Mouse (Mus musculus): ENCODE results near the gene Morc1. TPM values are rescaled to one million over a fixed set of nuclear protein-coding genes. Genes with fewer than 3 reads are reported as not detected.

Morc1 gene
- 0.16 and 0.20 TPM in 2 replicates for polyA plus RNA-seq (2015; fragmentation: Nextera tagmentation; extraction: Ambion mirVana)

- Histone ChIP-seq H3K9ac (no peak within 1 kb of the TSS), H3K27ac (replicated peaks) (no peak within 1 kb of the TSS), H3K27me3 (no peaks in the 10 kb centered on the region), H3K4me1 (replicated peaks) (no peaks in the 10 kb centered on the region), H3K9me3 (no peaks in the 10 kb centered on the region), H3K36me3 (no peaks in the 10 kb centered on the region), H3K4me2 (no peak within 1 kb of the TSS), H3K4me3 (no peak within 1 kb of the TSS)
- WGBS, result 91% methylated on average over 15 of the region's 15 CpGs
- ATAC-seq (ENCODE audit: low FRiP score, low read depth), result no peak
Observed at GRCm38 (mm10) chr16:48431027-48431426, at the start of gene Morc1. Gene Morc1 (plus strand): TSS chr16:48431237.

GRCm38 (mm10) chr16:48383582-48384257 is 47.3 kb upstream of the Morc1 start:
- no peaks in the 10 kb centered on the region for H3K9me3 ChIP-seq
- no peak overlapping the region for H3K4me2 ChIP-seq
- no peak overlapping the region for H3K4me3 ChIP-seq
- ATAC-seq (ENCODE audit: low FRiP score, low read depth), result no peak
- H3K27me3 ChIP-seq, result no peaks in the 10 kb centered on the region
- no peak overlapping the region for H3K9ac ChIP-seq
- 80% methylated on average over 3 of the region's 3 CpGs for WGBS
- no peak overlapping the region for H3K27ac ChIP-seq (replicated peaks)
- H3K36me3 ChIP-seq, result no peaks in the 10 kb centered on the region
- no peaks in the 10 kb centered on the region for H3K4me1 ChIP-seq (replicated peaks)

- H3K9ac ChIP-seq, result no peak overlapping the region
- no peaks in the 10 kb centered on the region for H3K27me3 ChIP-seq
- no peaks in the 10 kb centered on the region for H3K36me3 ChIP-seq
- H3K4me3 ChIP-seq, result no peak overlapping the region
- no peaks in the 10 kb centered on the region for H3K4me1 ChIP-seq (replicated peaks)
- 86% methylated on average over 2 of the region's 2 CpGs for WGBS
- no peaks in the 10 kb centered on the region for H3K9me3 ChIP-seq
- H3K27ac ChIP-seq (replicated peaks), result no peak overlapping the region
- no peak overlapping the region for H3K4me2 ChIP-seq
- ATAC-seq (ENCODE audit: low FRiP score, low read depth), result no peak
Observed at GRCm38 (mm10) chr16:48386982-48387381, 44.1 kb upstream of the Morc1 start.

- WGBS, result 95% methylated on average over 2 of the region's 2 CpGs
- Histone ChIP-seq H3K4me2 (no peak overlapping the region), H3K36me3 (no peaks in the 10 kb centered on the region), H3K9ac (no peak overlapping the region), H3K9me3 (no peaks in the 10 kb centered on the region), H3K4me3 (no peak overlapping the region), H3K27ac (replicated peaks) (no peak overlapping the region), H3K27me3 (no peaks in the 10 kb centered on the region), H3K4me1 (replicated peaks) (no peaks in the 10 kb centered on the region)
- no peak for ATAC-seq (ENCODE audit: low FRiP score, low read depth)
Observed at GRCm38 (mm10) chr16:48395278-48395677, 35.8 kb upstream of the Morc1 start.

GRCm38 (mm10) chr16:48402963-48403362 is 28.1 kb upstream of the Morc1 start:
- H3K9me3 ChIP-seq, result no peaks in the 10 kb centered on the region
- H3K4me2 ChIP-seq, result no peak overlapping the region
- no peak overlapping the region for H3K9ac ChIP-seq
- H3K27ac ChIP-seq (replicated peaks), result no peak overlapping the region
- H3K4me1 ChIP-seq (replicated peaks), result no peaks in the 10 kb centered on the region
- H3K4me3 ChIP-seq, result no peak overlapping the region
- no peaks in the 10 kb centered on the region for H3K27me3 ChIP-seq
- ATAC-seq (ENCODE audit: low FRiP score, low read depth), result no peak
- WGBS, result 82% methylated on average over 4 of the region's 4 CpGs
- no peaks in the 10 kb centered on the region for H3K36me3 ChIP-seq

GRCm38 (mm10) chr16:48403423-48403822 is 27.6 kb upstream of the Morc1 start:
- Histone ChIP-seq H3K9me3 (no peaks in the 10 kb centered on the region), H3K4me1 (replicated peaks) (no peaks in the 10 kb centered on the region), H3K4me2 (no peak overlapping the region), H3K36me3 (no peaks in the 10 kb centered on the region), H3K27me3 (no peaks in the 10 kb centered on the region), H3K9ac (no peak overlapping the region), H3K4me3 (no peak overlapping the region), H3K27ac (replicated peaks) (no peak overlapping the region)
- no peak for ATAC-seq (ENCODE audit: low FRiP score, low read depth)
- 92% methylated on average over 3 of the region's 3 CpGs for WGBS

GRCm38 (mm10) chr16:48404009-48404408 is 27.0 kb upstream of the Morc1 start:
- no peak overlapping the region for H3K4me2 ChIP-seq
- H3K9ac ChIP-seq, result no peak overlapping the region
- H3K4me1 ChIP-seq (replicated peaks), result no peaks in the 10 kb centered on the region
- no peak overlapping the region for H3K27ac ChIP-seq (replicated peaks)
- no peaks in the 10 kb centered on the region for H3K9me3 ChIP-seq
- no peak for ATAC-seq (ENCODE audit: low FRiP score, low read depth)
- H3K27me3 ChIP-seq, result no peaks in the 10 kb centered on the region
- H3K4me3 ChIP-seq, result no peak overlapping the region
- H3K36me3 ChIP-seq, result no peaks in the 10 kb centered on the region

GRCm38 (mm10) chr16:48405674-48406403 is 25.2 kb upstream of the Morc1 start:
- Histone ChIP-seq H3K4me3 (no peak overlapping the region), H3K9ac (no peak overlapping the region), H3K4me1 (replicated peaks) (no peaks in the 10 kb centered on the region), H3K36me3 (no peaks in the 10 kb centered on the region), H3K27ac (replicated peaks) (no peak overlapping the region), H3K27me3 (no peaks in the 10 kb centered on the region), H3K4me2 (no peak overlapping the region), H3K9me3 (no peaks in the 10 kb centered on the region)
- no peak for ATAC-seq (ENCODE audit: low FRiP score, low read depth)
- 42% methylated on average over 10 of the region's 10 CpGs for WGBS

GRCm38 (mm10) chr16:48409580-48409979 is 21.5 kb upstream of the Morc1 start:
- Histone ChIP-seq H3K9me3 (no peaks in the 10 kb centered on the region), H3K9ac (no peak overlapping the region), H3K27ac (replicated peaks) (no peak overlapping the region), H3K27me3 (no peaks in the 10 kb centered on the region), H3K4me2 (no peak overlapping the region), H3K4me3 (no peak overlapping the region), H3K4me1 (replicated peaks) (no peaks in the 10 kb centered on the region), H3K36me3 (no peaks in the 10 kb centered on the region)
- WGBS, result 68% methylated on average over 7 of the region's 7 CpGs
- ATAC-seq (ENCODE audit: low FRiP score, low read depth), result no peak

GRCm38 (mm10) chr16:48410125-48410524 is 20.9 kb upstream of the Morc1 start:
- H3K27ac ChIP-seq (replicated peaks), result no peak overlapping the region
- no peak overlapping the region for H3K4me2 ChIP-seq
- 72% methylated on average over 3 of the region's 3 CpGs for WGBS
- H3K36me3 ChIP-seq, result no peaks in the 10 kb centered on the region
- ATAC-seq (ENCODE audit: low FRiP score, low read depth), result no peak
- H3K4me1 ChIP-seq (replicated peaks), result no peaks in the 10 kb centered on the region
- H3K9me3 ChIP-seq, result no peaks in the 10 kb centered on the region
- H3K27me3 ChIP-seq, result no peaks in the 10 kb centered on the region
- H3K9ac ChIP-seq, result no peak overlapping the region
- H3K4me3 ChIP-seq, result no peak overlapping the region

GRCm38 (mm10) chr16:48412246-48412645 is 18.8 kb upstream of the Morc1 start, which contains the start of gene Gm5485:
Gene Gm5485 (minus strand): TSS chr16:48412416.
- Histone ChIP-seq H3K4me3 (no peak within 1 kb of the TSS), H3K9me3 (no peaks in the 10 kb centered on the region), H3K27me3 (no peaks in the 10 kb centered on the region), H3K4me2 (no peak within 1 kb of the TSS), H3K36me3 (no peaks in the 10 kb centered on the region), H3K27ac (replicated peaks) (no peak within 1 kb of the TSS), H3K4me1 (replicated peaks) (no peaks in the 10 kb centered on the region), H3K9ac (no peak within 1 kb of the TSS)
- ATAC-seq (ENCODE audit: low FRiP score, low read depth), result no peak
- 84% methylated on average over 1 of the region's 1 CpGs for WGBS

GRCm38 (mm10) chr16:48418557-48418956 is 12.5 kb upstream of the Morc1 start:
- Histone ChIP-seq H3K4me1 (replicated peaks) (no peaks in the 10 kb centered on the region), H3K27me3 (no peaks in the 10 kb centered on the region), H3K36me3 (no peaks in the 10 kb centered on the region), H3K4me3 (no peak overlapping the region), H3K4me2 (no peak overlapping the region), H3K9ac (no peak overlapping the region), H3K9me3 (no peaks in the 10 kb centered on the region), H3K27ac (replicated peaks) (no peak overlapping the region)
- ATAC-seq (ENCODE audit: low FRiP score, low read depth), result no peak
- 85% methylated on average over 3 of the region's 3 CpGs for WGBS

All from hindbrain, embryonic 15.5 days (tissue).